Mouse (Mus musculus) A20 (cell line): ENCODE results near the gene Glyctk.
A peak's percentile ranks its signal among the peaks of the same experiment; 100 is the strongest.

Experiments
- DNase-seq: peaks from one replicate; pipeline ENCODE4 v3.0.0-alpha.2; 2011; ENCODE audit warnings: low read depth, low spot score

Glyctk gene

DNA sequence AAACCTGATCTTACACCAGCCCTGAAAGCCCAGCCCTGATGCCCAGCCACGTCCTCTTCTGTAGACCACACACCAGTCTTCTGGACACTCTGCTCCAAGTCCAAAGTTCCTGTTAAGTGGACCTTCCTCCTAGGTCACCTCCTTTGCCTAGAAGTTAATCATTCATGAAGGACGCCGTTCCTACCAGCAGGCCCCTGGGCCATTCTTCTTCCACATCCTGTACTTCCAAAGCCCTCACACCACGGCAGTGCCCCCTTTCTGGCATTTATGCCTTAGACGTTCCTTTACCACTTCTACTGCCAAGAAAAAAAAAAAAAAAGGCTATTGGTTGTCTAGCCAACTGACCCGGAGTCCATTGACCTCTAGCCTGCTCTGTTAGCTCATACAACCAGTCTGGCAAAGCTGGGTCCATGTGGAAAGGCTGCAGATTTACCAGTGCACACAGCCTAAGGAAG lies at the start of gene Glyctk:
Gene Glyctk (minus strand): TSS at position 102 of the 455 bp plus-strand sequence.
- DNase-seq: no peak

- no peak for DNase-seq
These were observed 48.6 kb upstream of the Glyctk start for GRCm38 (mm10) chr9:106206515-106206914.

GRCm38 (mm10) chr9:106205713-106206290 lies 47.9 kb upstream of the Glyctk start:
- DNase-seq: no peak

DNA sequence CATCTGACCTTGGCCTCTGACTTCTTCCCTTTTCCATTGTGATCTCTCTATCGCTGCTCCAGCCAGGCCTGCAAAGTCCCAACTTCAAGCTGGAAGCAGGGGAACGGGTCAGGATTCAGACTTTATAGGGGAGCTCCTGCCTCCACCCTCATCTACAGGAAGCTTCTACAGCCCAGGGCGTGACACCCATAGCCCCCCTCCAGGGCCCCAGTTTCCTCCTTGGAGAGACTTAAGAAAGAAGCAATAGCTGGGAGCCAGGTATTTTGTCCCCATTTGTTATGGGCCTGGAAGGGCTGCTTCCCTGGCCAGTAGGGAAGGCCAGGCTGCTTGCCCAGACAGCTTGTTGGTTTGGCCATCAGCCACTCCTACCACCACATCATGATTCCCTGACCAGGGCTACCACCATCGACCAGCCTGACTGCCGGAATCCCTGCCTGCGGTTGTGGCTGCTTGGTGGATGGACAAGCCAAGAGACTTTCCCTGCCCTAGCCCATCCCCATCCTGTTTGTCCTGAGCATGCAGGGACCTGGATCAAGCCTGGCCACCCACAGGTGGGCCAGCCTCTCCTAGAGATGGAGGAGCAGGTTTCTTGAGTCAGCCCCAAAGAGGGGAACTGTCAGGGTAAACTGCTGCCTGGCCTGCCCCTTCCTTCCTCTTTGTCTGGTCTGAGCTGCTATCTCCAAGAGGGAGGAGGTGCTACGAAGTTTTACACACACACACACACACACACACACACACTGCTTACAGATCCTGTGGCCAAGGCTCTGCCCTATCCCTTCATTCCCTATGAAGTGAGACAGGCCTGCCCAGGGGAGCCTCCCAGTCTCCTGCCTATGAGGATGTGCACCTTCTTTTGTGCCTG lies 46.3 kb upstream of the Glyctk start:
- DNase-seq: no peak

DNA sequence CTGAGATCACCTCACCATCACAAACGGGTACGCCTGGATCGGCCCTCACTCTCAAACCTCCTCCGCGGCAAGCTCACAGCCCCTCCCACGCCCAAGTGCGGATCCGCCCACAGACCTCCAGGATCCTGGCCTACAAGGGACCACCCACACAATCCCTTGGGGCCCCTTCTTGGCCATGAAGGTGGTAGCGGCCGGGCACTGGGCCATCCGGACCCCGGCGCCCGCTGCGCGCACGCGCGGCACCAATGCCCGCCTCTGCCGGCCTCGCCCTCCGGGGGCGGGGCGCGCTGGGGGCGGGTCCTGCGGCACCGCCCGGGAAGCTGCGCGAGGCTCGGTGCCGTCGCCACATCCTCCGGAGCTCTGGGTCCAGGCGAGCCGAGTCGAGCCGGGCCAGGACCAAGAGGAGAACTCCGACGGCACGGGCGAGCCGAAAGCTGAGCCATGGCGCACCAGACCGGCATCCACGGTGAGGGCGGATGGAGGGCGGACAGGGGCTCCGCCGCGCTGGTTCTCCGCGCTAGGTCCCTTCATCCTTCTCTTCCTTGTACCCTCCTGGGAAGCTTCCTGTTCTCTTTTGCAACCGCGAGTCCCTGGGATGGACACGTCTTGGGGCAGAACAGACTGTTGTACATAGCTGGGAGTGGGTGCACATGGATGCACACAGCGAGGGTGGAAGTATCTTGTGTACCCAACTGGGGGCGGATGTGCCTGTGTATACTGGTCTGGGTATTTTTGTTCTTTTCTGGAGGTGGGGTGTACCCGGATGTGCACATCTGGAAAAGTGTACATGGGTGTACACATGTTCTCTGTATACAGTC lies 45.1 kb upstream of the Glyctk start, which contains the start of gene Twf2:
Gene Twf2 (plus strand): TSS at position 290 of the 818 bp plus-strand sequence.
- peak; percentile 95 for DNase-seq

GRCm38 (mm10) chr9:106201895-106202294 lies 44.0 kb upstream of the Glyctk start:
- no peak for DNase-seq

- peak; percentile 71 for DNase-seq
These were observed 41.8 kb upstream of the Glyctk start, which contains the start of gene Ppm1m for GRCm38 (mm10) chr9:106199535-106200272. Gene Ppm1m, minus strand, starts transcription at chr9:106199746.

GRCm38 (mm10) chr9:106198962-106199458 lies 41.1 kb upstream of the Glyctk start:
- peak; percentile 89 for DNase-seq

GRCm38 (mm10) chr9:106197732-106198131 lies 39.8 kb upstream of the Glyctk start:
- DNase-seq: no peak

DNA sequence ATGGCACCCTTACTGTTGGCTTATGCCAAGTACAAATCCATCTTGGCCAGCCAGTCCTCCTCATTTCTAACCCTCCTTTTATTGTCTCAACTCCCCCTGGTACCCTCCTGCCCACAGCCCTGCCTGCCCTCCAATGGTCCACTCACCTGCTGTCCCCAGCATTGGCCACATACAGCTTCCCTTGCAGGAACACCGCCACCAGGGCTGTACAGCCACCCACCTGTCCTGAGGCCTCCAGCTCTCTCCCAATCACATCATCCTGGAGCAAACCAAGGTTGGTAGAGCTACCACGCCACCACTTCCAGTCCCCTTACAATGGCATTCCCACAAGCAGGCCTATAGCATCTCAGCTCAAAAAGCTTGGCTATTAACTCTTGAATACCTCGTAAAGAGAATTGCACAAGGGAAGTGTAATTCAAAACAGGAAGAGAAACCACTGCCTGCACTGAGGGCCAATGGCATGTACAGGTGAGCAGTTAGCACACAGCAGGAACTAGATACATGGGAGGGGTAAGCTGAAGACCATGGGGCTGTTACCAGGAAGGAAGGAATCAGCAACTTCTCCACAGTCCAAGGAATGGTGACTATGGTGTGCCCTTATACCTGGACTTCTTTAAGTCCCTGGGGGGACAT lies 39.3 kb upstream of the Glyctk start:
- DNase-seq: peak; percentile 80

DNA sequence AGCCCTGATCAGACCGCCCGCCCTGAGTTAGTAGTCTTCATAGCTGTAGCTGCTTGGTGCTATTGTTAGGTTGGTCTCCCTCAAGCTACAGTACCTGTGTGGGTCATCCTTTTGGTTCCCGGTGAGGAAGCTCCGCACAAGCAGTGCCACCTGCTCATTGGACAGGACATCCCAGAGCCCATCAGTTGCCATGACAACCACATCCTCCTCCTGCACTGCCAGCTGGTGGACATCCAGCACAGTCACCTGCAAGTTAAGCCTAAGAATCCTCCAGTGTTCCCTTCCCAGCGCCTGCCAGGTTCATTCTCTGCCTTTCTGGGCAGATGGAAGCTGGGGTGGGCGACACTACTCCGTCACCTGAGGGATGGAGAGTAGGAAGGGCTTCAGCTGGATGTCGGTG lies 37.8 kb upstream of the Glyctk start:
- no peak for DNase-seq

DNA sequence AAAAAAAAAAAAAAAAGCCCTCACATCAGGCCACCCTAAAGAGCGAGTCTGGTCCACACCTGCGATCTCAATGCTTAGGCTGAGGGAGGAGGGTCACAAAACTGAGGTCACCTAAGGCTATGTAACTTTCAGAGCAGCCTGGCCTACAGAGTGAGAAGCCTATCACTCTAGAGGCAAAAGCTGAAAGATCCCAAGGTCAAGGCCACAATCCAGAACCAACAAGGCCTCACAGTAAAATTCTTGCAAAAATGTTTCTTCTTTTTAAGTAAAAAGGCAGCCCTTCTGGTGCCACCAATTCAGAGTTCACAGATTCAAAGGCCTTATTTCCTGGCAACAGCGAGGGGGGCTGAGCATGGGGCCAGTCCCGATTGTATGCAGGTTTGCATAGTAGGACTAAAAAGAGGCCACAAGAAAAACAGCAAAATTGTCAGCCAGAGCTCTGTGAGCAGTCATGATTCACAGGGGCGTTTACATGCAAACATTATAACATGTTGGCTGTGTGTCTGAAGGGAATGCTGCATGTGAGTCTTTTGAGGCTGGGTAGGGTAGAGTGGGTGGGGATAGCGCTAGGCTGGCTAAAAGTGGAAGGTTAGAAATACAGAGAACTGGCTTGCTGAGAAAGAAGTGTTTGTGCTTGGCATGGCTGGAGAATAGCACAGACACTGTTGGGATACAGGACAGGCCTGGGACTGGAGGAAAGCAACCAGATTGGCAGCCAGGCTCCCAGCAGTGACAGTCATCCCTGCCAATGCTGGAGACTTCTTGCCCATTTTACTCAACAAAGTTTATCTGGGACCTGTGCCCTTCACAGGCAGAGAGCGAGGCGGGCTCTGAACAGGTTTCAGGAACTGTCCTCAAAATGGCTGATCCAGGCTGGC lies 36.2 kb upstream of the Glyctk start:
- DNase-seq: no peak

DNA sequence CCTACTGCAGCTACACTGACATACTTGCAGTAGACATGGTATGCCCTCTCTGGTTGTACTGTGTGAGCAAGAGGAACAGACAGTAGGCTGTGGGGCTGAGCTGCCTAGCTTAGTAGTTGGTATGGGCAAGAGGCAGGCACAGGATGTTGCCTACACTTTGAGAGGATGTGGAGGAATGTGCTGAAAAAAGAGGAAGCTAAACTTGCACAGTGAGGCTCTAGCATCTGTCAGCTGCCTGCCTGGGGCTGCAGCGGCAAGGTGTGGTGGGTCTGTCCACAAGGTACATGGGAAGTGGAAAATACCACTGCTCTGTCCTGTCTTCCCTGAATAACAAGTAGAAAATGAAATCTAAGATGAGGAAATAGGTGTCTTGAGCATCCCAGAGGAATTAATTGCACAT lies 35.1 kb upstream of the Glyctk start:
- peak; percentile 83 for DNase-seq

DNA sequence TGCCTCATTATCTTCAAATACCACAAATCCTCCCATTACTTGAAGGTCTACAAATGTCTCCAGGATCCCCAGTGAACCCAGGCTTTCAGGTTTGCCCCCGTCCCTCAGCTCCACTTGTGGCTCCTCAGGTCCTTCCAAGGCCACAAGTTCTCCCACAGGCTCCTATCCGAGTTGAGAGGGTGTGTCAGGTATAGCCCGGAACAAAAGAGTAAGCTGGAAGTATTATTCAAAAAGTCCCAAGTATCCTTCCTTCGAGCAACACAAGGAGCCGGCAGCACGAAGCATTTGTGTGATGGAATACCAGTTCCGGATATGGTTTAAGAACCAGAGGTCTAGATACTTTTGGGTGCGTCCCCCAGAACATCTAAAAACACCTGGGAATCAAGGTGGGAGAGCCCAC lies 34.1 kb upstream of the Glyctk start:
- no peak for DNase-seq

DNA sequence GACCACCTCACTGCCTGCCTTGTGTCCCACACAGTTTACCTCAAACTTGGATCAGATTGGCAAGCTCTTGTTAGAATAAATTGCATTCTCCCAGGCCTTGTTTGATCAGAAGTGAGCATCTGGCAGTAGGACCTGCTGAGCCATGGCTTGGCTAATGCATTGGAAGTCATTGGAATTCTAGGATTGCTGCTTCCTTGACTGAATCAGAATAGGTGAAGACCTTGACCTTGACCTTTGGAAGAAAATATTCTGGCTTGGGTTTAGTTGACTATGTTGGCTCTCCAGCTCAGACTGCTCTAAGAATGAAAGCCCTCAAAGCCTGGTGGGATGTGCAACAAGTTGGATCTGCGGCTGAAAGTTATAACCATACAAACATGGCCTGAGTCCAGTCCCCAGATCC lies 33.4 kb upstream of the Glyctk start:
- DNase-seq: no peak

DNA sequence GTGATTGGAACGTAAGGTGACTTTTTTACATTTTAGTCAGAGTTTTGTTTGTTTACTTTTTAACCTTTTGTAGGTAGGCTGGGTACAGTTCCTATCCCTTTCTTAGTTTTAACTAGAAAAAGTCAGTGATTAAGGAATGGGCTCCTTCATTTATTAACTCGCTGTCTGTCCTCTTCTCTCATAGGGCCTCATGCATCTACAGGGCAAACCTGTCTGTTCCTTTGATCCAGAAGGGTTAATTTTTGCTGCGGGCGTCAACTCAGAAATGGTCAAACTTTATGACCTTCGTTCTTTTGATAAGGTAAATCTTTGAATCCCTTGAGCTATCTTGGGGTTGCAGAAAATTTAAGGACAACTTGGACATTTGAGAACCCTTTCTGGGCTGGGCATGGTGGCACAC lies 26.1 kb upstream of the Glyctk start:
- DNase-seq: no peak

- DNase-seq: no peak
These were observed 24.2 kb upstream of the Glyctk start for GRCm38 (mm10) chr9:106182146-106182545.

DNA sequence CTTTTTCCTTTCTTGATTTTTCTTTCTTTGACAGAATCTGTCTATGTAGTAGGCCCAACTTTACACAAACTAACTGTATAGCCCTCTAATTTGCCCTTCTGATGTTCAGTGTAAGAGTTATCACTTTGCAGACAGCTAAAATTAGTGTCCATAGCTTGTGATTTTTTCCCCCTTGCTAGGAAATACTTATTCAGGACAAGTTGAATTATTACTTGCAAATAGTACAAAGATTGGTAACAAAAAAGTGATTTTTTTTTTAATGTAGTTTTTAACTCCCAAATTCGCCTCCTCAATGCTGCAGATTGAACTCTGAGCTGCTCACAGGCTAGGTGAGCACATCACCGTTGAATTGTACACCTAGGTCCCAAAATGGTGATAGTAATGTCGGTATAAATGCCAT lies 22.0 kb upstream of the Glyctk start:
- no peak for DNase-seq

DNA sequence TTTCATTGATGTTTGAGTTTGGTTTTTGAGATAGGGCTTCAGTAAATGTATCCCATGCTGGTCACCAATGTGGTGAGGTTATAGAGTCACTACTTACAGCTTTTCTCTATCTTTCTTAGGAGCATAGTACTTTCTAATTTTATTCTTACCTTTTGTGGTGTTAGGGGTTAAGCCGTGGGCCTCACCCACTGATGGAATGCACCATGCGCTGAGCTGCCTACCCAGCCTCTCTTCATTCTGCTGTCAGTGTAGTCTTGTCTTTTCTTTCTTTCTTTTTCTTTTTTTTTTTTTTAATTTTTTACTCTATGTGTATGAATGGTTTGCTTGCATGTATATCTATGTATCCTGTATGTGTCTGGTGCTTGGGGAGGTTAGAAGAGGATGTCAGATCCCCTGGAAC lies 21.5 kb upstream of the Glyctk start:
- DNase-seq: no peak

GRCm38 (mm10) chr9:106177799-106178198 lies 19.9 kb upstream of the Glyctk start:
- no peak for DNase-seq
